Mouse (Mus musculus) embryo, embryonic 9.5 days (tissue): Measurements from ENCODE around the gene Gm10058.
"Not testable (repeated sequence)": the region's sequence is repeated elsewhere in the genome, so short reads cannot be mapped to it uniquely, and the experiment has no call there.

Experiments
- DNase-seq: peaks from one replicate; pipeline ENCODE4 v3.0.0-alpha.2; 2017; ENCODE audit errors: extremely low spot score

The Gm10058 gene

GRCm38 (mm10) chrX:27946785-27947184, at the start of gene Gm10058:
Gene Gm10058, minus strand, starts transcription at chrX:27946885.
- DNase-seq: not testable (repeated sequence)
